Mouse (Mus musculus) embryonic facial prominence, embryonic 10.5 days (tissue): ENCODE results near the gene Nedd9. TPM values are rescaled to one million over a fixed set of nuclear protein-coding genes. Genes with fewer than 3 reads are reported as not detected.
A peak's percentile ranks its signal among the peaks of the same experiment; 100 is the strongest.

ENCODE experiments used
- DNase-seq: peaks from one replicate; pipeline ENCODE4 v3.0.0-alpha.2; 2017; ENCODE audit warnings: low spot score
- H3K27ac ChIP-seq: fragments of 300-500 bp; sonication (generic); replicated peaks from 2 replicates; pipeline ENCODE4 v1.5.1; 2016; ENCODE audit warnings: mild to moderate bottlenecking
- H3K27me3 ChIP-seq: fragments of 300-500 bp; sonication (generic); replicated peaks from 2 replicates; pipeline ENCODE4 v1.6.1; 2016; ENCODE audit warnings: low read depth, mild to moderate bottlenecking; ENCODE audit not compliant: poor library complexity, severe bottlenecking
- H3K36me3 ChIP-seq: fragments of 300-500 bp; sonication (generic); replicated peaks from 2 replicates; pipeline ENCODE4 v1.6.1; 2016; ENCODE audit warnings: mild to moderate bottlenecking, moderate library complexity
- H3K4me1 ChIP-seq: fragments of 300-500 bp; sonication (generic); 2 replicates; pipeline ENCODE4 v1.6.1; 2016
- H3K4me3 ChIP-seq: fragments of 300-500 bp; sonication (generic); 2 replicates; pipeline ENCODE4 v1.5.1; 2016; ENCODE audit warnings: mild to moderate bottlenecking, moderate library complexity
- H3K9me3 ChIP-seq: fragments of 300-500 bp; sonication (generic); 2 replicates; pipeline ENCODE4 v1.6.1; 2016; ENCODE audit warnings: mild to moderate bottlenecking
- WGBS: fragments of 180-500 bp; shearing (Covaris S2); methylation state at CpG from one replicate; pipeline ENCODE4 v1.1.7; 2016; 5-methylcytosine and 5-hydroxymethylcytosine counted together
- polyA plus RNA-seq: library from polyadenylated mRNA; unstranded; fragments of >200 nt; fragmentation: Nextera tagmentation; extraction: Ambion mirVana; gene quantifications from 2 replicates; pipeline ENCODE4 v1.2.1, GENCODE M21; 2016

Nedd9 gene
- 17.4 and 19.1 TPM in 2 replicates for polyA plus RNA-seq

DNA sequence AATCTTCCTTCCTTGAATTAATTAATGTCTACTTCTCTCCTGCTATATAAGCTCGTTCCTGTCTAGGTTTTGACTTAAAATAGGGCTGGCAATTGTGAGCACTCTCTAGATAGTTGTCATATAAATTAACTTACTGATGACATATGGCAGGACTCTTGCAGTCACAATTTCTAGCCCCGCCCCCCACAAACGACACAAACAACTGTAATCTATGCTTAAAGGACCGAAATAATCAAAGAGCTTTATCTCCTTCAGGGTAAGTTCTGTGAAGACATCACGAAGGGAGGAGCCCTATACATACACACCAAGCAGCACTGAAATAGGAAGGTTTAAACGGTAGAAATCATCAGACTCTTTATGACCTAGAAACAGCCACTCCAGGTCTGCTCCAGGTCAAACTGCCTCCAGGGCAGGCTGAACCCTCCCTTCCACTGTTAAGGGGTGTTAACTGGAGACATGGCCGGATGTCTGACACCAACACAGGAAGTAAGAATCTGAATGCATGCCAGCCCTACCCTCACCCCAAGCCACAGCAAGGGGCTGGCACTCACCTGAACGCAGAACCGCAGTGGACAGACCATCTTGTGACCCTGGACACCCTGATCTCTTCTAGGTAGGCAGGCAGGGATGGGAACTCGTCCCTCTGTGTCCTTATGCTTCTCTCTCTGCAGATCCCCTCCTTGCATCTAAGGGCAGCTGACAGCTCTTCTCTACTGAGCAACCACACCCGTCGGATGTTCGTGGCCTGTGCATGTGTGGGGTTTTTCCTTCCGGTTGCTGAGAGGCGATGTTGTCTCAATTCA is at the start of gene Nedd9:
Gene Nedd9, minus strand, starts transcription at position 757 of the 803 bp plus-strand sequence.
- peaks cover 36% of the 10 kb centered on the region for H3K4me1 ChIP-seq
- no peak within 1 kb of the TSS for H3K4me3 ChIP-seq
- no peak for DNase-seq
- H3K27ac ChIP-seq = no peak within 1 kb of the TSS; the same call in 1 of the 2 replicates
- no peaks in the 10 kb centered on the region for H3K9me3 ChIP-seq
- H3K36me3 ChIP-seq = no peaks in the 10 kb centered on the region
- 72% methylated on average over 15 of the region's 15 CpGs for whole genome bisulfite sequencing
- no peaks in the 10 kb centered on the region for H3K27me3 ChIP-seq

DNA sequence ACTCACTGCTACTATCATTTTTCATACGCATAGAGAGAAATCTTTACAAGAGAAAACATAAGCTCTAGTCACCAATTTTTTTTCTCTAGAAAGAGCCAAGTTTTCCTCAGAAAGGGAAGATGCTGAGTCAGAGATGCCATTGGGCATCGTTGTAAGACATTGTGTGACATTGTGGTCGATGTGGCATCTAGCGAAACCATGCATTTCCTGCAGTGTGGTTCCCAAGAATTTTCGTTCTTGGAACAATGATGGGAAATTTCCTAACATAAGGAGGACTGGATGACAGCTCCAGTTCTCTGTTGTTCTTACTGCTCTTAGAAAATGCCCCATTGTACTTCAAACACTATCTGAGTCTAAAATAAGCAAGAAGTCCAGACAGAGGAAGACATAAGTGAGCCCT is 45.5 kb upstream of the Nedd9 start:
- DNase-seq = no peak
- 82% methylated on average over 5 of the region's 5 CpGs for whole genome bisulfite sequencing
- no peaks in the 10 kb centered on the region for H3K9me3 ChIP-seq
- no peaks in the 10 kb centered on the region for H3K4me1 ChIP-seq
- no peaks in the 10 kb centered on the region for H3K36me3 ChIP-seq
- H3K4me3 ChIP-seq = no peak overlapping the region
- H3K27ac ChIP-seq = no peak overlapping the region
- H3K27me3 ChIP-seq = no peaks in the 10 kb centered on the region

DNA sequence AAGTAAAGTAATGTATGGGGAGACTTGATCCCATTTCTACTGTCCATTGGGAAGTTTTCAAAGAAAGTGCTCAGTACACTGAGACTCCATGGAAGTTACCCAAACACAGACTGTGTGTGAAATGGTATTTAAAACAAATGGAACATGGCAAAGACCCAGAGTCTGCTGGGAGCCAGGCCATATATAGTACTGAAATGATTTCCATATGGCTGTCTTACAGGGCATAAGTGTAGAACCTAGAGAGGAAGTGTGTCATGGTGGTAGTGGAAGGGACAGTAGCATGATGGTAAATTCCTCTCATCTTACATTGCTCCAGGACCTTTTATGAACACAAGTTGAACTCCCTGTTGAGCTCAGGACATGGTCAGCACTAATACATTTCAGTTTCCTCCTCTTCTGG is 43.2 kb upstream of the Nedd9 start:
- Histone ChIP-seq H3K27me3 (no peaks in the 10 kb centered on the region), H3K9me3 (no peaks in the 10 kb centered on the region), H3K4me1 (no peaks in the 10 kb centered on the region), H3K36me3 (no peaks in the 10 kb centered on the region), H3K27ac (no peak overlapping the region), H3K4me3 (no peak overlapping the region)
- no peak for DNase-seq

DNA sequence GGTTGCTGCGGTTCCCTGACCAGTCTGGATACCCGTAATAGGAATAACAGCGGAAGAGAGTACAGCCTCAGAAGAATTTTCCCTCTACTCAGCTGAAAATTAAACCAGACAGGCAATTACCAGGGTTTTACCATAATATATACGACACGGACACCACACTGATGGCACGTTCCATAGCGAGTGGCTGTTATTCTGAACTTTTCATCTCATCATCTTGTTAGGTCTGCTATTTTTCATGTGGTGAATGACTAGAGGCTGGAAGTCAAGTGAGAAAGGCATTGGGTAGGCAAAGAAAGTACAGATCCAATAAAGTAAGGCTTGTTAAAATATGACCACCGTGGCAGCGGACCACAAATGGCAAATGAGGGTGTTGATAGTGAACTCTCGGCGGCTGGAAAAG is 37.0 kb upstream of the Nedd9 start:
- H3K4me1 ChIP-seq = no peaks in the 10 kb centered on the region
- H3K27me3 ChIP-seq = no peaks in the 10 kb centered on the region; the same call in 1 of the 2 replicates
- WGBS = 94% methylated on average over 11 of the region's 11 CpGs
- no peaks in the 10 kb centered on the region for H3K36me3 ChIP-seq
- no peak for DNase-seq
- H3K27ac ChIP-seq = no peak overlapping the region
- H3K4me3 ChIP-seq = no peak overlapping the region
- no peaks in the 10 kb centered on the region for H3K9me3 ChIP-seq

DNA sequence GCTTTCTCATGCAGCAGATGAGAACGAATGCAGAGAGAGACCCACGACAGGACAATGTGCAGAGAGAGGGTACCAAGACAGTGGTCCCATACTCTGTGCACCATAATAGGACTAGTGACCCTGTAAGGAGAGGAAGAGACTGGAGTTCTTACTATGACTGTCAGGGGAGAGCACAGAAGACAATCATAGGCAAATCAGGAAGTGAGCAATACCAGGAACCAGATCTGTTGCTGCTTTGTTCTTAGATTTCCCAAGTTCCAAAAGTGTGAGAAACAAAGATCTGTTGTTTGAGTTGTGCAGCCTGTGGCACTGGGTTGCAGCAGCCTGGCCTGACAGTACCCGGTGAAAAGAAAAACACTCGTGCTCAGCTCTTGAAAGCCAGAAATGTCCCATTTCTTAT is 34.1 kb upstream of the Nedd9 start:
- H3K9me3 ChIP-seq = no peaks in the 10 kb centered on the region
- H3K27me3 ChIP-seq = no peaks in the 10 kb centered on the region; the same call in 1 of the 2 replicates
- H3K36me3 ChIP-seq = no peaks in the 10 kb centered on the region
- H3K4me1 ChIP-seq = peaks cover 6% of the 10 kb centered on the region
- 72% methylated on average over 4 of the region's 4 CpGs for WGBS
- no peak overlapping the region for H3K4me3 ChIP-seq
- H3K27ac ChIP-seq = no peak overlapping the region
- DNase-seq = no peak

DNA sequence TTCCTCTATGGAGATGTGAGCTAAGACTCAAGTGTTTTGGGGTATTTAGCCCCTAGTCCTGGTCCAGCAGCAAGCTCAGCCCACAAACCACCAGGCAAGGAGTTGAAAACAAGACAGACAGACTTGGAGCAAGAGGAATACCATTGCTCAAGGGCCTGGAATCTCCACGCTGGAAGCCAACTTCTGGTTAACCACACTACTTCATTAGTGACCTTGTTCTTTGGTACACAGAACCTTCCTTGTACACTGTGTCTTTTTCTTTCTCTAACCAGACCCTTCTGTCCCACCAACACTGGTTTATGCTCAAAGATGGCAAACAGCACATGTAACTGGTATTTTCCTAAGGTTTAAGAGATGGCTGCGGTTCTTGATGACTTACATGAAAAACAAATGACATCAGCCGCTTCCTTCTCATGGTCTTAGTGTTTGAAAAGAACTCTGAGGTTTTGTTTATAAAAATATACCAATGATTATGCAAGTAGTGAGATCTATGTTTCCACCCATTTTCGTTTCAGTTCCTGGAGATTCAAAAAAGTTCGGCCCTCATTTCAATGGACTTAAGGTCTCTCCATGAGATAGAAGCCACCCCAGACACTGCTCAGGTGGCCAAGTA is 33.5 kb upstream of the Nedd9 start:
- no peaks in the 10 kb centered on the region; the same call in 1 of the 2 replicates for H3K27me3 ChIP-seq
- H3K27ac ChIP-seq = no peak overlapping the region
- no peaks in the 10 kb centered on the region for H3K36me3 ChIP-seq
- peaks cover 10% of the 10 kb centered on the region for H3K4me1 ChIP-seq
- no peaks in the 10 kb centered on the region for H3K9me3 ChIP-seq
- DNase-seq = no peak
- WGBS = 91% methylated on average over 5 of the region's 5 CpGs
- no peak overlapping the region for H3K4me3 ChIP-seq

DNA sequence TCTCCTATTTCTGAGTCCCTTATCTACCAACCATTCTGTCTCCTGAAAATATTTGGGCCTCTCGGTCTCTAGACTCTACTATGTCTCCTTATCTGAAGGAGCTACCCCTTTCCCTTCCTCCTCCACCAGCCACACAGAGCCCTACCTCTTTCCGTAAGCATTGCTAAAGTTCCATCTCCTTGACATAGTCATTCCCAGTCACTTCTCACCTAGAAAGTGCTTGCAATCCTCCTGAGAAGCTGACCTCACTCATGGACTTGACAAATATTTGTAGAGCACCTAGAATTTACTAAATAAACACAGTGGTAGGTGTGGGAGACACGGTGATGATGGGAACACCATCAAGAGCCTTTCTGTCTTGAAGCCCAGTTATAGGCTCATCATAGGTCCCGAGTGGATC is 32.6 kb upstream of the Nedd9 start:
- no peak for DNase-seq
- Histone ChIP-seq H3K27ac (no peak overlapping the region), H3K27me3 (no peaks in the 10 kb centered on the region; the same call in 1 of the 2 replicates), H3K4me1 (peaks cover 19% of the 10 kb centered on the region), H3K4me3 (no peak overlapping the region), H3K9me3 (no peaks in the 10 kb centered on the region), H3K36me3 (no peaks in the 10 kb centered on the region)
- WGBS = 91% methylated on average over 4 of the region's 4 CpGs

DNA sequence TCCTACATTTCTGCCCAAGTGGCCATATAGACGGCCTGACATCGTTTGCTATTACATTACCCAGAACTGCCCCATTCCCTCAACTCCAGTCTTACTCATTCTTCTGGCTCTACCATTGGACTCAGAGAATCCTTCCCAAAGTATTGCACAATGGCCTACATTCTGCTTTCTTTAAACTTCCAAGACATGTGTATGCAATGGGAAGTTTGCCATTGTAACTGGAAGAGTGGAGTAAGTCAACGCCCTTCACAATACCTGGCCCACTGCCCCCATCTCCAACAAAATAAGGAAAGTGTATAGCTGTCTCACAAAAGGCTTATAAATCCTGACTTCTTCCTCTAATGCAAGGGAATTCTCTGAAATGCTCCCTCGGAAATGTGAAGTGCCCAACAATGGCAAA is 30.0 kb upstream of the Nedd9 start:
- WGBS = 88% methylated on average over 4 of the region's 4 CpGs
- DNase-seq = no peak
- Histone ChIP-seq H3K27ac (no peak overlapping the region), H3K4me1 (peaks cover 28% of the 10 kb centered on the region), H3K27me3 (peaks cover 4% of the 10 kb centered on the region; the same call in 1 of the 2 replicates), H3K36me3 (no peaks in the 10 kb centered on the region), H3K4me3 (no peak overlapping the region), H3K9me3 (no peaks in the 10 kb centered on the region)

DNA sequence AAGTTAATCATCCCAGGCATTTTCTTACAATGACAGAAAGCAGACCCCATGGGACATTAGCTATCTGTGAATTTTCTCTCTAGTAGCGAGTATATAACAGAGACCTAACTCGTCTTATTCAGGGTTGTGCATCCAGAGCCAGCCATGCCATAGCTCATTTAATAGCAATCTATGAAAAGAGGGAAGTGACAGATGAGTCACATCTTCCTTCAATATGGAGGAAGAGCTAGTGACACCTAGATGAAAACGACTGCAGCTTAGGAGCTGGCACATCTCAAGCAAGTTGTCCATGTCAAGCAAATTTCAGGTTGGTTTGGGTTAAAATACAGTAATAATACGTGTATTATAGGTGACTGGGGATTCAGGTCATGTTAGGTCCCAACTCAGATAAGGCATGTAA is 28.6 kb upstream of the Nedd9 start:
- Histone ChIP-seq H3K4me1 (peaks cover 39% of the 10 kb centered on the region), H3K27ac (no peak overlapping the region), H3K4me3 (no peak overlapping the region), H3K9me3 (no peaks in the 10 kb centered on the region), H3K36me3 (no peaks in the 10 kb centered on the region), H3K27me3 (peaks cover 4% of the 10 kb centered on the region; the same call in 1 of the 2 replicates)
- WGBS = 72% methylated on average over 4 of the region's 4 CpGs
- no peak for DNase-seq

DNA sequence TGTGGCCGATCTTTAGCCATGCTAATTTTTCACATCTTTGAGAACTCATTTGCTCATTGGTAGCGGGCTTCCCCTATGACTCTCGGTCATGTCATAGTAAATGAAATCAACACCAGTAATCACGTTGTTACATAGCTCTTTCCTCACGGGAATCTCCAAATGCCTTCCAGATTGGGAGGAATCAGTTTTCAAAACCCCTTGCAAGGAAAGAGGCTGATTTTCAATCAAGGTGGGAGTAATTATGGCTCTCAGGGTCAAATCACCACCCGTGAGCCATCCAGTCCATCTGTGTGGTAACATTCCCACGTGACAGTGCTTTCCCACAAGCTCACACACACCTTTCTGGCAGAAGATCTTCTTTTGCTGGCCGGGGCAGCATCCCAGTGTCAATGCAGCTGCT is 27.8 kb upstream of the Nedd9 start:
- no peaks in the 10 kb centered on the region for H3K36me3 ChIP-seq
- no peak overlapping the region for H3K4me3 ChIP-seq
- WGBS = 31% methylated on average over 8 of the region's 8 CpGs
- H3K4me1 ChIP-seq = peaks cover 44% of the 10 kb centered on the region
- peak; percentile 75 for DNase-seq
- H3K27me3 ChIP-seq = peaks cover 4% of the 10 kb centered on the region; the same call in 1 of the 2 replicates
- no peaks in the 10 kb centered on the region for H3K9me3 ChIP-seq
- H3K27ac ChIP-seq = no peak overlapping the region

DNA sequence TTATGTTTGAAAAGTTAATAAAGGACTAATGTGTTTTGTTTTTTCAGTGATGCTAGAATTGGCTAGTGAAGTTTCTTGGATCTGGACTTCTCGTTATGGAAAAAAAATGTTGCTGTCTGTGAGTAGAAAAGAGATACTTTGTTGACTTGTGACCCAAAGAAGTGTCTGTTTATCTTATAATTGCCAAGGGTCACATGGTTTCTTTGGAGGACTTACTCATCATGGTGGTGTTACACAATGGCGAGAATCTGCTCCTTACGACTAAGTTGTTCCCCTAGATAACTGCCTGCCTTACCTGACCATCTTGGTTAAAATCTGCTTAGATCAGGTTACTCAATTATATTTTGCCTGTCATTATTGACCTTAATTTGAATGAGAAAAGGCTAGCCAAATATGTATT is 26.3 kb upstream of the Nedd9 start:
- Histone ChIP-seq H3K4me1 (peaks cover 44% of the 10 kb centered on the region), H3K27ac (no peak overlapping the region), H3K9me3 (no peaks in the 10 kb centered on the region), H3K27me3 (peaks cover 8% of the 10 kb centered on the region; the same call in 1 of the 2 replicates), H3K36me3 (no peaks in the 10 kb centered on the region), H3K4me3 (no peak overlapping the region)
- 81% methylated on average over 3 of the region's 3 CpGs for WGBS
- DNase-seq = no peak

DNA sequence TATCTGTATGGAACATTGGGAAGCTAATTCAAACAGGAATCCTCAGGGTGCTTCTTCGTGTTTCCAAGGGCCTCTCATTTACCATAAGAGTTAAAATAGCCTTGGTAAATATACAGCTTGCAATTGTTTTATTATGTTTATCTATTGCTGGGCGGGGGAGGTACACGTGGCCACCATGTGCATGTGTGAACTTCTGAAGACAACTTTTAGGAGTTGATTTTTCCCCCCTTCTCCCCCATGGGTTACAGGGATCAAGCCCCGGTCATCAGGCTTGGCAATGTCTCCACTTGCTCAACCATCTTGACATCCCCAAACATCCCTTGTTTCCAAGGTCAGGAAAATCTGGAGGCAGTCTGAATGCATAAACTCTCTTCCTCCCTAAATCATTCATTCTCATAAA is 25.1 kb upstream of the Nedd9 start:
- no peaks in the 10 kb centered on the region for H3K36me3 ChIP-seq
- WGBS = 80% methylated on average over 4 of the region's 4 CpGs
- peaks cover 44% of the 10 kb centered on the region for H3K4me1 ChIP-seq
- no peak overlapping the region for H3K4me3 ChIP-seq
- no peaks in the 10 kb centered on the region for H3K9me3 ChIP-seq
- DNase-seq = no peak
- H3K27me3 ChIP-seq = 0 out of 2 replicates have a peak, but pooled peaks cover 8% of the 10 kb centered on the region
- H3K27ac ChIP-seq = no peak overlapping the region
